Mouse (Mus musculus) ovary, postnatal 10 days (tissue): ENCODE data around the gene Cadm3.
"Not testable (repeated sequence)": the region's sequence is repeated elsewhere in the genome, so short reads cannot be mapped to it uniquely, and the experiment has no call there.

Experiments used
- DNase-seq: peaks from one replicate; pipeline ENCODE4 v3.0.0; 2022; ENCODE audit warnings: low spot score

The Cadm3 gene

GRCm38 (mm10) chr1:173322249-173322627, 45.3 kb downstream of the Cadm3 start:
- DNase-seq, result no peak

DNA sequence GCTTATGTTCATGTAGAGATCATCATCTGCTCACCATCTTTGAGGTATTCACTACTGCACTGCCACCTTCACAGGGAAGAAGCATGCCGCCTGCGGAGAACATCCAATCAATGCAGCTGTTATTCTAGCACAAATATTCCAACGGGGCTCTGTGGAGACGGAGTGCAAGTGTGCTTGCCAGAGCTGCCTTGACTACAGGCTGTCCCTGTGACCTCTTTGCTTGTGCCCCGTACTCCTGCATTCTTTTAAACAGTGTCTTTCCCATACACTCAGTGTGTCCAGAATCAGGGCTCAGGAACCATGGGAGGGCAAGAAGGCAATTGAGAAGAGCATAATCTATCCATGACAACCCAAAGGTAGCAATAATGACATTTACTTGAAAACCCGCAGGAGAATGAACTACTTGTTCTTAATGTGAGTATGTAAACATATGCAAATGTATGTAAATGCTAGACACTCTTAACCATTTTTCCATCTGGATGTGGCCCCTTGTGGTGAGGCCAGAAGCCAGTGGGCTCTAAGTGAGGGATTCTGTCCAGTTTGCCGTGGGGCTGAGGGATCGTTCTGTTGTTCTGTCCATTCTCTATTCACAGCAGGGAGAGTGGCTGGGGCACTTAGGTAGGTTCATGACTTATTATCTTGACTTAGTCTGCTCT, 45.8 kb downstream of the Cadm3 start:
- no peak for DNase-seq

DNA sequence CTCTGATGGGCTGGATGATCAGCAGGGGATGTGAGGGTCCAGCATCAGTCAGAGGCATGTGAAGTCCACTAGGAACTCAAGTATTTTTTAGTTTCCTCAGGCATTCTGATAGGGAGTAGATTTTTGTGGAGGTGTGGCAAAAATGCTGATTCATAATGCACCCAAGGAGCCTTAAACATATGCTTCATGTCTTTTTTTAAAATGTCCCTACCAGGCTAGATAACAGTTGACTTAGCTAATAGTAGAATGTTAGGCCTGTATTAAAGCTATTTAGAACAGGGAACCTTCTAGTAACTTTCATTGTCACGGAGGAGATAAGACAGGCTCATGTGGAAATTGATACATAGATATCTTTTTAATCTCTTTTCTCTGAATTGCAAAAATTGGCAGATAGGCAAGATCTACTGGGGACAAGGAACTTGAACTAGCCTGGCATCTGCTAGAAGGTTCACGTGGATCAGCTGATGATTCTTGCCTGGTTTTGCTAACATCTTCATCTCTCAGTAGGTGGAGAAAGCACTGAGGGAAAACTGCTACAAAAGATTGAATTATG, 49.5 kb downstream of the Cadm3 start:
- DNase-seq, result no peak

- DNase-seq, result no peak
Observed at GRCm38 (mm10) chr1:173315725-173316124, 51.8 kb downstream of the Cadm3 start.

- not testable (repeated sequence) for DNase-seq
Observed at GRCm38 (mm10) chr1:173313535-173314050, 53.9 kb downstream of the Cadm3 start.

- DNase-seq, result not testable (repeated sequence)
Observed at GRCm38 (mm10) chr1:173302795-173303194, 64.7 kb downstream of the Cadm3 start.
